Mouse (Mus musculus) liver (tissue): ENCODE results near the gene Ahdc1.
"Not testable (repeated sequence)": the region's sequence is repeated elsewhere in the genome, so short reads cannot be mapped to it uniquely, and the experiment has no call there.

ENCODE experiments used
- DNase-seq: peaks from one replicate; pipeline ENCODE4 v3.0.0-alpha.2; 2020; ENCODE audit warnings: mixed read lengths

Gene Ahdc1

GRCm38 (mm10) chr4:133082216-133082773 is 71.2 kb downstream of the Ahdc1 start:
- no peak for DNase-seq

- no peak for DNase-seq
These were observed 73.2 kb downstream of the Ahdc1 start for GRCm38 (mm10) chr4:133083991-133084861.

GRCm38 (mm10) chr4:133085011-133085782 is 74.1 kb downstream of the Ahdc1 start:
- no peak for DNase-seq

GRCm38 (mm10) chr4:133085783-133086342 is 74.8 kb downstream of the Ahdc1 start:
- DNase-seq = no peak

GRCm38 (mm10) chr4:133087177-133087714 is 76.2 kb downstream of the Ahdc1 start:
- no peak for DNase-seq

GRCm38 (mm10) chr4:133087835-133088234 is 76.8 kb downstream of the Ahdc1 start:
- DNase-seq = peak; percentile 51

GRCm38 (mm10) chr4:133089319-133089718 is 78.3 kb downstream of the Ahdc1 start:
- DNase-seq = no peak

GRCm38 (mm10) chr4:133089802-133090201 is 78.7 kb downstream of the Ahdc1 start:
- no peak for DNase-seq

GRCm38 (mm10) chr4:133090276-133090719 is 79.2 kb downstream of the Ahdc1 start:
- no peak for DNase-seq

- DNase-seq = peak; percentile 46
These were observed 79.8 kb downstream of the Ahdc1 start for GRCm38 (mm10) chr4:133090720-133091458.

GRCm38 (mm10) chr4:133091459-133091785 is 80.4 kb downstream of the Ahdc1 start:
- no peak for DNase-seq

- DNase-seq = peak; percentile 43
These were observed 81.4 kb downstream of the Ahdc1 start for GRCm38 (mm10) chr4:133092453-133092901.

GRCm38 (mm10) chr4:133093056-133093455 is 82.0 kb downstream of the Ahdc1 start:
- no peak for DNase-seq

- DNase-seq = no peak
These were observed 82.5 kb downstream of the Ahdc1 start for GRCm38 (mm10) chr4:133093481-133094033.

GRCm38 (mm10) chr4:133094255-133094654 is 83.2 kb downstream of the Ahdc1 start:
- no peak for DNase-seq

GRCm38 (mm10) chr4:133094936-133095733 is 84.1 kb downstream of the Ahdc1 start:
- peak; percentile 36 for DNase-seq

- DNase-seq = not testable (repeated sequence)
These were observed 84.6 kb downstream of the Ahdc1 start for GRCm38 (mm10) chr4:133095734-133096065.

GRCm38 (mm10) chr4:133096671-133097070 is 85.6 kb downstream of the Ahdc1 start:
- not testable (repeated sequence) for DNase-seq

- DNase-seq = no peak
These were observed 90.7 kb downstream of the Ahdc1 start for GRCm38 (mm10) chr4:133101751-133102150.

GRCm38 (mm10) chr4:133103525-133104193 is 92.6 kb downstream of the Ahdc1 start:
- DNase-seq = peak; percentile 41
